Mouse (Mus musculus) bone marrow, adult 2 months (tissue): Measurements from ENCODE around the gene Crym.

Experiments used
- CTCF ChIP-seq: fragments of 200-500 bp; IDR thresholded peaks from 2 replicates; pipeline ENCODE4 v1.5.1; 2011; ENCODE audit warnings: low read length, control low read depth; ENCODE audit not compliant: control insufficient read depth, insufficient read depth
- POLR2A ChIP-seq: fragments of 200-500 bp; IDR thresholded peaks from 2 replicates; pipeline ENCODE4 v1.6.1; 2011; ENCODE audit warnings: low read depth, mild to moderate bottlenecking, control low read depth, low read length, borderline replicate concordance; ENCODE audit not compliant: control insufficient read depth

- TF ChIP-seq POLR2A (no peak), CTCF (peak; percentile 35; the same call in 1 of the 2 replicates)
Observed at GRCm38 (mm10) chr7:120203789-120204188, 1.9 kb upstream of the Crym start, which contains the start of gene Abca14.
